Mouse (Mus musculus) limb, embryonic 14.5 days (tissue): ENCODE results near the gene Mybphl. TPM values are rescaled to one million over a fixed set of nuclear protein-coding genes. Genes with fewer than 3 reads are reported as not detected.

ENCODE experiments used
- ATAC-seq: fragments of 200-750 bp; cut with Nextera tagmentation; 2 replicates; pipeline ENCODE4 v1.8.0; 2017; ENCODE audit warnings: low read depth, moderate number of reproducible peaks, moderate TSS enrichment; ENCODE audit not compliant: low FRiP score
- DNase-seq: peaks from one replicate; pipeline ENCODE4 v3.0.0-alpha.2; 2015; ENCODE audit warnings: low spot score
- H3K27ac ChIP-seq: fragments of 300-500 bp; sonication (generic); replicated peaks from 2 replicates; pipeline ENCODE4 v1.5.1; 2014; ENCODE audit warnings: low read depth, mild to moderate bottlenecking, low read length, moderate library complexity, mixed read lengths
- H3K27me3 ChIP-seq: fragments of 300-500 bp; sonication (generic); 2 replicates; pipeline ENCODE4 v1.6.1; 2014; ENCODE audit warnings: low read length, mixed read lengths; ENCODE audit not compliant: control insufficient read depth, insufficient read depth
- H3K36me3 ChIP-seq: fragments of 300-500 bp; sonication (generic); 2 replicates; pipeline ENCODE4 v1.6.1; 2014; ENCODE audit warnings: mild to moderate bottlenecking, low read length, moderate library complexity, mixed read lengths; ENCODE audit not compliant: control insufficient read depth, insufficient read depth
- H3K4me1 ChIP-seq: fragments of 300-500 bp; sonication (generic); 2 replicates; pipeline ENCODE4 v1.6.1; 2014; ENCODE audit warnings: antibody characterized with exemption, low read length, mixed read lengths; ENCODE audit not compliant: control insufficient read depth, insufficient read depth
- H3K4me2 ChIP-seq: fragments of 300-500 bp; sonication (generic); replicated peaks from 2 replicates; pipeline ENCODE4 v1.6.1; 2014; ENCODE audit warnings: low read depth, mild to moderate bottlenecking, low read length, moderate library complexity; ENCODE audit not compliant: severe bottlenecking
- H3K4me3 ChIP-seq: fragments of 300-500 bp; sonication (generic); replicated peaks from 2 replicates; pipeline ENCODE4 v1.5.1; 2014; ENCODE audit warnings: low read length
- H3K9ac ChIP-seq: fragments of 300-500 bp; sonication (generic); 2 replicates; pipeline ENCODE4 v1.6.1; 2014; ENCODE audit warnings: mild to moderate bottlenecking, low read depth, low read length, moderate library complexity; ENCODE audit not compliant: severe bottlenecking
- H3K9me3 ChIP-seq: fragments of 300-500 bp; sonication (generic); 2 replicates; pipeline ENCODE4 v1.6.1; 2016; ENCODE audit warnings: low read length; ENCODE audit not compliant: control insufficient read depth
- POLR2A ChIP-seq: fragments of 200-500 bp; IDR thresholded peaks from 2 replicates; pipeline ENCODE4 v1.8.0; 2012; ENCODE audit warnings: inconsistent platforms, mild to moderate bottlenecking, moderate library complexity, borderline replicate concordance; ENCODE audit not compliant: insufficient read depth, insufficient read length; ENCODE audit errors: extremely low read depth
- WGBS: fragments of 180-500 bp; shearing (Covaris S2); extraction: QIAGEN DNeasy Blood & Tissue Kit; methylation state at CpG from one replicate; pipeline ENCODE4 v1.1.7; 2014; 5-methylcytosine and 5-hydroxymethylcytosine counted together
- polyA plus RNA-seq, 2 experiments: library from polyadenylated mRNA; depleted of rRNA in 1 of 2; stranded (reverse) in 1 of 2; unstranded in 1 of 2; fragments of >200 nt; fragmentation: Nextera tagmentation in 1 of 2; extraction: Ambion mirVana in 1 of 2; gene quantifications; 2 replicates each; pipeline versions ENCODE4 v1.2.1 to v1.2.3; 2012 to 2014

Mybphl gene
- polyA plus RNA-seq, 2 experiments: not detected

DNA sequence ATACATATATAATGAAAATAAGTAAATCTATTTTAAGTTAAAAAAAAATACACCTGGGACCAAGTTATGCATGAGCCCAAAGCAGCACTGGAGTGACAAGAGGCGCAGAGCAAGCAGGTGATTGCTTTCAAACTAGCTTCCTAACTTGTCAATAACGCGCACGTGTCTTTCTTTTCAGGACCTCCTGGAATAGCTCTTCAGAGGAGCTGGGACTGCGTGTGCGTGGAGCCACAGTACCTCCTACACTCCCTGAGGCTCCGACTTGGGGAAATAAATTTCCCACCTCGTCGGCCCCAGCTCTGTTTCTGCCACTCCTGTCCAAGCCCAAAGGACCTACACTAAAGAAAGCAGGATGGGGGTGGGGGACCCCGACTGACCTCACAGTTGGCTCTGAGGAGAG, 7.7 kb upstream of the Mybphl start:
- WGBS: 86% methylated on average over 10 of the region's 10 CpGs
- Histone ChIP-seq H3K4me1 (peaks cover 12% of the 10 kb centered on the region), H3K27ac (no peak overlapping the region), H3K9ac (no peak overlapping the region), H3K4me2 (no peak overlapping the region), H3K4me3 (no peak overlapping the region), H3K9me3 (no peaks in the 10 kb centered on the region), H3K36me3 (peaks cover 41% of the 10 kb centered on the region), H3K27me3 (no peaks in the 10 kb centered on the region)
- no peak for DNase-seq
- ATAC-seq: no peak
- no peak for TF ChIP-seq POLR2A

- Histone ChIP-seq H3K4me2 (no peak overlapping the region), H3K36me3 (peaks cover 36% of the 10 kb centered on the region), H3K27ac (no peak overlapping the region), H3K4me1 (peaks cover 12% of the 10 kb centered on the region), H3K4me3 (no peak overlapping the region), H3K27me3 (no peaks in the 10 kb centered on the region), H3K9ac (no peak overlapping the region), H3K9me3 (no peaks in the 10 kb centered on the region)
- ATAC-seq (no peak), DNase-seq (no peak)
- 81% methylated on average over 6 of the region's 6 CpGs for WGBS
- TF ChIP-seq POLR2A: no peak
Observed at GRCm38 (mm10) chr3:108358445-108358844, 6.3 kb upstream of the Mybphl start.

DNA sequence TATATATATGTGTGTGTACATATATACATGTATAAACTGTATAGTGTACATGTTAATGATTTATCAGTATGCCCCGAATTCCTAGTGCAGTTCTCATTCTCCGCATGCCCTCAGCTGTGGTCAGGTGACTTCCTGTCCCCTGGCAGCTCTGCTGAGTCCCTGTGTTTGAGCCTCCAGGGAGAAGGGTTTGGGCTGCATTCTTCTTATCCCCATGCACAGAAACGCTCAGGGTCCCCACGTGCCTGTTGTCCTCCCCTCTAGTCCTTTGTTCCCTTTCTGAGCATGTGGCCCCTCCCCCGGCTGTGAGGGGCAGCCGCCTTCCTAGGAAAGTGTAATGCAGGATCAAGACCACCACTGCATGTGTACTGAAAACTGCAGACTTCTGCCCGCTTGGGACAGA, 3.8 kb upstream of the Mybphl start:
- Histone ChIP-seq H3K4me2 (no peak overlapping the region), H3K27ac (peak overlapping the region; percentile 48), H3K9me3 (no peaks in the 10 kb centered on the region), H3K4me3 (no peak overlapping the region), H3K27me3 (no peaks in the 10 kb centered on the region), H3K36me3 (peaks cover 12% of the 10 kb centered on the region), H3K4me1 (peaks cover 12% of the 10 kb centered on the region), H3K9ac (no peak overlapping the region)
- ATAC-seq (peak; percentile 38; the same call in 1 of the 2 replicates), DNase-seq (no peak)
- WGBS: 11% methylated on average over 7 of the region's 7 CpGs
- TF ChIP-seq POLR2A: no peak

DNA sequence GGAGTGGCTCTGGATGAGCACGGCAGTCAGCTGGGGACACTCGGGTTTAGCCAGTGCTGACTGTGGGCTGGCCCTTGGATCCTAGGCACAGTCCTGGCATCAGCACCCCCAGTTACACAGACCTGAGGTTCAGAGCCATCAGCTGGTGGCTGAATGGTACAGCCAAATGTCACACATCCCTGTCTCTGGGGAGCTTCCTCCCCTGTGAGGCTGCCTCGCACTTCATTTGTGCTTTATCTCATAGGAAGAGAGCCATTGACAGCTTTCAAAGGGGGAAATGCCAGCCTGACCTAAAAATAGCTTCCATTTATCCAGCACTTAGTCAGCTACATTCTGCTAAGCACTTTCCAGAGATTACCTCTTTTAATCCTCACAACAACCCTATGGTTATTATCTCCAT, 1.1 kb upstream of the Mybphl start:
- DNase-seq (no peak), ATAC-seq (no peak)
- TF ChIP-seq POLR2A: no peak
- no peak overlapping the region for H3K27ac ChIP-seq
- H3K9me3 ChIP-seq: no peaks in the 10 kb centered on the region
- WGBS: 64% methylated on average over 3 of the region's 3 CpGs
- H3K36me3 ChIP-seq: no peaks in the 10 kb centered on the region
- H3K4me3 ChIP-seq: no peak overlapping the region
- H3K9ac ChIP-seq: no peak overlapping the region
- H3K4me2 ChIP-seq: no peak overlapping the region
- no peaks in the 10 kb centered on the region for H3K27me3 ChIP-seq
- H3K4me1 ChIP-seq: peaks cover 12% of the 10 kb centered on the region

DNA sequence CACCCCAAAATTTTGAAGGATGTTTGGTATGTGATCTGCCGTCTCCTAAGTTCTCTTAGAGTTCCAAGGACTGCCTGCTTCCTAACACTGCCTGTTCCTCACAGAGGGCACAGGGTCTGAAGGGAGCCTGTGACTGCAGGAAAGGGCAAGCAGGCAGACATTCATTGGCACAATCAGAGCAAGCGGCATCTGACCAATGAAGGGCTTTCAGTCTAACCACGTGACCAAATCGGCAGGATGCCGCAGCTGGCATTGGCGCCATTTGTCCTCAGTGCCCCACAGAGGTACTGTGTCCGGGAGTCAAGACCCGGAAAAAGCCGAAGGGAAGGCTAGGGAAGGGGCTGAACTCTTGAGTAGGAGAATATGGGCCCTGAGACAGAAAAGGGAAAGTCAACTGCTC, 2.5 kb downstream of the Mybphl start:
- Histone ChIP-seq H3K4me2 (no peak overlapping the region), H3K27me3 (no peaks in the 10 kb centered on the region), H3K36me3 (no peaks in the 10 kb centered on the region), H3K4me1 (no peaks in the 10 kb centered on the region), H3K4me3 (no peak overlapping the region), H3K9me3 (no peaks in the 10 kb centered on the region), H3K9ac (no peak overlapping the region), H3K27ac (no peak overlapping the region)
- WGBS: 60% methylated on average over 9 of the region's 9 CpGs
- TF ChIP-seq POLR2A: no peak
- ATAC-seq: no peak
- DNase-seq: no peak

- no peaks in the 10 kb centered on the region for H3K36me3 ChIP-seq
- no peak overlapping the region for H3K27ac ChIP-seq
- no peak overlapping the region for H3K4me2 ChIP-seq
- TF ChIP-seq POLR2A: no peak
- no peaks in the 10 kb centered on the region for H3K9me3 ChIP-seq
- no peak overlapping the region for H3K9ac ChIP-seq
- ATAC-seq: no peak
- WGBS: 74% methylated on average over 3 of the region's 3 CpGs
- no peak overlapping the region for H3K4me3 ChIP-seq
- H3K27me3 ChIP-seq: no peaks in the 10 kb centered on the region
- no peaks in the 10 kb centered on the region for H3K4me1 ChIP-seq
- DNase-seq: no peak
Observed at GRCm38 (mm10) chr3:108367828-108368227, 3.1 kb downstream of the Mybphl start.
